Mouse (Mus musculus): Measurements from ENCODE around the gene Hectd4. TPM values are rescaled to one million over a fixed set of nuclear protein-coding genes. Genes with fewer than 3 reads are reported as not detected.
A peak's percentile ranks its signal among the peaks of the same experiment; 100 is the strongest.

Gene Hectd4
- polyA plus RNA-seq, 1 experiment: 61.5 TPM

GRCm38 (mm10) chr5:121194173-121194572 lies 25.8 kb upstream of the Hectd4 start:
- Histone ChIP-seq H3K36me3 (ENCODE audit: control insufficient read depth, insufficient read depth, low read length) (no peaks in the 10 kb centered on the region), H3K27ac (ENCODE audit: control insufficient read depth, insufficient read depth, low read length) (no peak overlapping the region), H3K27me3 (ENCODE audit: control insufficient read depth, insufficient read depth, low read length) (no peaks in the 10 kb centered on the region), H3K4me3 (ENCODE audit: control insufficient read depth, insufficient read depth, low read length) (no peak overlapping the region), H3K4me1 (replicated peaks; ENCODE audit: control insufficient read depth, insufficient read depth, low read length) (peaks cover 11% of the 10 kb centered on the region)
- TF ChIP-seq CTCF (IDR thresholded peaks at IDR 0.05; ENCODE audit: borderline replicate concordance, control insufficient read depth, extremely low read depth, insufficient read depth, low read length, poor library complexity) (no peak), POLR2A (IDR thresholded peaks at IDR 0.05; ENCODE audit: control insufficient read depth, extremely low read depth, insufficient read depth, low read length, poor library complexity) (no peak)
- WGBS: 50% methylated on average over 1 of the region's 1 CpGs
- no peak for DNase-seq

DNA sequence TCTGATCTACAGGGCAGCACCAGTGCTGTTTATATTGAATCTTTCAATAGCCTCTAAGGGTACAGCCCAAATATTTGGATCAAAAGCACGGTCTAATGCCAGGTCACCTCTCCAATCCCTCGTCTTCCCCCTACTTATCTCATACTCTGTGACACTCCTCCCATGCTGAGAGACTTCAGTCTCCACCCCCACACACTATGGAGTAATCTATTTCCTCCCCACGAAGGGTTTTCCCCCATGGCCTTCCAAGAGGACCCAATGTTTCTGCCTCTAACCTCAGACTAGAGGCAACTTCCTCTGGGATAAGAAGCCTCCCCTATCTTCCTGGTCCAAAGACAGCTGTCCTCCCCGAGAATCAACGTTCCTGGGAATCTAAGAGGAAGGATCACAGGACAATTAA lies 23.3 kb upstream of the Hectd4 start:
- DNase-seq: no peak
- Histone ChIP-seq H3K36me3 (ENCODE audit: control insufficient read depth, insufficient read depth, low read length) (no peaks in the 10 kb centered on the region), H3K27ac (ENCODE audit: control insufficient read depth, insufficient read depth, low read length) (no peak overlapping the region), H3K27me3 (ENCODE audit: control insufficient read depth, insufficient read depth, low read length) (no peaks in the 10 kb centered on the region), H3K4me1 (replicated peaks; ENCODE audit: control insufficient read depth, insufficient read depth, low read length) (no peaks in the 10 kb centered on the region), H3K4me3 (ENCODE audit: control insufficient read depth, insufficient read depth, low read length) (no peak overlapping the region)
- TF ChIP-seq POLR2A (IDR thresholded peaks at IDR 0.05; ENCODE audit: control insufficient read depth, extremely low read depth, insufficient read depth, low read length, poor library complexity) (no peak), CTCF (IDR thresholded peaks at IDR 0.05; ENCODE audit: borderline replicate concordance, control insufficient read depth, extremely low read depth, insufficient read depth, low read length, poor library complexity) (no peak)
- WGBS: 70% methylated on average over 5 of the region's 5 CpGs

DNA sequence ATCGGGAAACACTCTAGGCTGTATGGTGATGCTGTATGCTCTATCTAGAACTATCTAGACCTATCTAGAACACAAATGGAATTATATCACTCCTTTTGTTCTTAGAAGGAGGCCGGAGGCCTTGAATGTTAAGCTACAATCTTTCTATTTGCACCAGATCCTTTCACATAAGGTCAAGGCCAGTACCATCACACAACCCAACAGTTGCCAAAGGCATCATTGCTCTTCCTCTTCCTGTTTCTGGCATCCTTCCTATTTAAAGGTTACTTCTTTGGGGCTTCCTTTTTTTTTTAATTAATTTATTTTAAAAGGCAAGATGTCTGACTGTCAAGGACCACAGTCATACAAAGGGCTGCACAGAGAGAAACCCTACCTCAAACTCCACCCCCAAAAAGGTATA lies 22.7 kb upstream of the Hectd4 start:
- Histone ChIP-seq H3K36me3 (ENCODE audit: control insufficient read depth, insufficient read depth, low read length) (no peaks in the 10 kb centered on the region), H3K4me3 (ENCODE audit: control insufficient read depth, insufficient read depth, low read length) (no peak overlapping the region), H3K4me1 (replicated peaks; ENCODE audit: control insufficient read depth, insufficient read depth, low read length) (no peaks in the 10 kb centered on the region), H3K27me3 (ENCODE audit: control insufficient read depth, insufficient read depth, low read length) (no peaks in the 10 kb centered on the region), H3K27ac (ENCODE audit: control insufficient read depth, insufficient read depth, low read length) (no peak overlapping the region)
- TF ChIP-seq POLR2A (IDR thresholded peaks at IDR 0.05; ENCODE audit: control insufficient read depth, extremely low read depth, insufficient read depth, low read length, poor library complexity) (no peak), CTCF (IDR thresholded peaks at IDR 0.05; ENCODE audit: borderline replicate concordance, control insufficient read depth, extremely low read depth, insufficient read depth, low read length, poor library complexity) (no peak)
- no peak for DNase-seq
- WGBS: 88% methylated on average over 2 of the region's 2 CpGs

DNA sequence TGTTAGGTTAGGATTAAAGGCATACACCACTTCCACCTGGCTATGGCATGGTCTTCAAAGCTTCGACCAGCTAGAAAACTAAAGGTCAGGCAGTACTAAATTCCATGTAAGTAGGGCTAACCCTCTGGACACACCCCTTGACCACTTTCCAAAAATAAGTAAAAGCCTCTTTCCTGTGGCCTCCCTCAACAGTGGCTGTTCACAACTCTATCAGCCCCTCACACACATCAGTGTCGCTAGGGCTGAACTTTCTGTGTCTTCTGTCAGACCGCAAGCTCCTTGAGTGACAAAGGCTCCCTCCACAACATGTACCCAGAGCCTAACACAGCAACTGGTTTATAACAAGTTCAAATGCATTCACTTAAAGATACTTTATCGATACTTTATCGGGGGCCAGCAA lies 21.6 kb upstream of the Hectd4 start:
- 62% methylated on average over 5 of the region's 5 CpGs for WGBS
- DNase-seq: no peak
- Histone ChIP-seq H3K4me1 (replicated peaks; ENCODE audit: control insufficient read depth, insufficient read depth, low read length) (no peaks in the 10 kb centered on the region), H3K36me3 (ENCODE audit: control insufficient read depth, insufficient read depth, low read length) (no peaks in the 10 kb centered on the region), H3K4me3 (ENCODE audit: control insufficient read depth, insufficient read depth, low read length) (no peak overlapping the region), H3K27ac (ENCODE audit: control insufficient read depth, insufficient read depth, low read length) (no peak overlapping the region), H3K27me3 (ENCODE audit: control insufficient read depth, insufficient read depth, low read length) (no peaks in the 10 kb centered on the region)
- TF ChIP-seq POLR2A (IDR thresholded peaks at IDR 0.05; ENCODE audit: control insufficient read depth, extremely low read depth, insufficient read depth, low read length, poor library complexity): no peak
- no peak for TF ChIP-seq CTCF (IDR thresholded peaks at IDR 0.05; ENCODE audit: borderline replicate concordance, control insufficient read depth, extremely low read depth, insufficient read depth, low read length, poor library complexity)

DNA sequence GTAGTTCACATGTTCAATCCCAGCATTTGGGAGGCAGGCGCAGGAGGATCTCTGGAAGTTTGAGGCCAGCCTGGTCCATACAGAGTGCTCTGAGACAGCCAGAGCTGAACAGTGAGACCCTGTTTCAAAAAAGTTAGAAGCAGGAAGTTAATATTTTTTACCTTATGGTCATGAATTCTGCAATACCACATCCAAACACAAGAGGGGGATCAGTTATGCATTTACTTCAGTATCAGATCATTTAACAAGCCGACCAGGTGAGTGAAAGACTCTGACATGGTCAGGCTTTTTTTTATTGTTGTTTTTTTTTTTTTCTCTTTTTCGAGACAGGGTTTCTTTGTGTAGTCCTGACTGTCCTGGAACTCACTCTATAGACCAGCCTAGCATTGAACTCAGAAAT lies 18.3 kb upstream of the Hectd4 start:
- DNase-seq: peak; percentile 51
- TF ChIP-seq CTCF (IDR thresholded peaks at IDR 0.05; ENCODE audit: borderline replicate concordance, control insufficient read depth, extremely low read depth, insufficient read depth, low read length, poor library complexity) (no peak), POLR2A (IDR thresholded peaks at IDR 0.05; ENCODE audit: control insufficient read depth, extremely low read depth, insufficient read depth, low read length, poor library complexity) (no peak)
- WGBS: 28% methylated on average over 3 of the region's 3 CpGs
- H3K36me3 ChIP-seq (ENCODE audit: control insufficient read depth, insufficient read depth, low read length): peaks cover 9% of the 10 kb centered on the region
- no peaks in the 10 kb centered on the region for H3K27me3 ChIP-seq (ENCODE audit: control insufficient read depth, insufficient read depth, low read length)
- no peak overlapping the region for H3K27ac ChIP-seq (ENCODE audit: control insufficient read depth, insufficient read depth, low read length)
- H3K4me1 ChIP-seq (replicated peaks; ENCODE audit: control insufficient read depth, insufficient read depth, low read length): peaks cover 11% of the 10 kb centered on the region
- no peak overlapping the region for H3K4me3 ChIP-seq (ENCODE audit: control insufficient read depth, insufficient read depth, low read length)

- peaks cover 11% of the 10 kb centered on the region for H3K4me1 ChIP-seq (replicated peaks; ENCODE audit: control insufficient read depth, insufficient read depth, low read length)
- H3K4me3 ChIP-seq (ENCODE audit: control insufficient read depth, insufficient read depth, low read length): no peak overlapping the region
- 57% methylated on average over 1 of the region's 1 CpGs for WGBS
- DNase-seq: no peak
- H3K36me3 ChIP-seq (ENCODE audit: control insufficient read depth, insufficient read depth, low read length): peaks cover 16% of the 10 kb centered on the region
- H3K27me3 ChIP-seq (ENCODE audit: control insufficient read depth, insufficient read depth, low read length): no peaks in the 10 kb centered on the region
- TF ChIP-seq POLR2A (IDR thresholded peaks at IDR 0.05; ENCODE audit: control insufficient read depth, extremely low read depth, insufficient read depth, low read length, poor library complexity): no peak
- TF ChIP-seq CTCF (IDR thresholded peaks at IDR 0.05; ENCODE audit: borderline replicate concordance, control insufficient read depth, extremely low read depth, insufficient read depth, low read length, poor library complexity): no peak
- no peak overlapping the region for H3K27ac ChIP-seq (ENCODE audit: control insufficient read depth, insufficient read depth, low read length)
Measured at GRCm38 (mm10) chr5:121202467-121202866, 17.6 kb upstream of the Hectd4 start.

Data from thymus, adult 2 months (tissue).